Mouse (Mus musculus): Measurements from ENCODE around the gene Gnpat.

GRCm38 (mm10) chr8:124897386-124898250 lies 34.8 kb downstream of the Gnpat start, which contains the start of the genes Exoc8 and Sprtn:
- no peak for TF ChIP-seq ZNF384 (IDR thresholded peaks at IDR 0.05; ENCODE audit: low read depth, low read length)
- TF ChIP-seq HCFC1 (IDR thresholded peaks at IDR 0.05; ENCODE audit: borderline replicate concordance, insufficient read depth, low read length) = peak; percentile 16
